Mouse (Mus musculus) C2C12 (cell line): ENCODE measurements around the gene Rad51b.

Experiments
- CEBPB ChIP-seq: IDR thresholded peaks from one replicate; pipeline ENCODE4 v1.6.1; 2011; ENCODE audit warnings: low read depth, mild to moderate bottlenecking, control low read depth, moderate library complexity
- CTCF ChIP-seq: IDR thresholded peaks from one replicate; pipeline ENCODE4 v1.5.1; 2011; ENCODE audit not compliant: control insufficient read depth, insufficient read depth, insufficient read length
- FOSL1 ChIP-seq: IDR thresholded peaks from one replicate; pipeline ENCODE4 v1.8.0; 2011; ENCODE audit warnings: mild to moderate bottlenecking, low read length; ENCODE audit not compliant: poor library complexity, insufficient read depth, severe bottlenecking
- MAX ChIP-seq: IDR thresholded peaks from one replicate; pipeline ENCODE4 v1.6.1; 2011; ENCODE audit warnings: mild to moderate bottlenecking, control low read depth
- MYOD1 ChIP-seq: IDR thresholded peaks from one replicate; pipeline ENCODE4 v1.6.1; 2011; ENCODE audit warnings: low read depth; ENCODE audit not compliant: control insufficient read depth, insufficient read length
- MYOG ChIP-seq: IDR thresholded peaks from one replicate; pipeline ENCODE4 v1.6.1; 2011; ENCODE audit not compliant: control insufficient read depth, insufficient read length; ENCODE audit errors: extremely low read depth
- USF1 ChIP-seq: IDR thresholded peaks from one replicate; pipeline ENCODE4 v1.6.1; 2011; ENCODE audit warnings: low read depth, mild to moderate bottlenecking, control low read depth, moderate library complexity

GRCm38 (mm10) chr12:79713286-79713685, 416.2 kb downstream of the Rad51b start:
- no peak for TF ChIP-seq CEBPB
- TF ChIP-seq CTCF, result no peak
- no peak for TF ChIP-seq MYOD1
- TF ChIP-seq USF1, result no peak
- no peak for TF ChIP-seq MYOG
- no peak for TF ChIP-seq MAX
- no peak for TF ChIP-seq FOSL1
